Mouse (Mus musculus): Measurements from ENCODE around the gene Mkrn2. TPM values are rescaled to one million over a fixed set of nuclear protein-coding genes. Genes with fewer than 3 reads are reported as not detected.
A peak's percentile ranks its signal among the peaks of the same experiment; 100 is the strongest.

The Mkrn2 gene
- total RNA-seq, 1 experiment = 22.0 TPM

DNA sequence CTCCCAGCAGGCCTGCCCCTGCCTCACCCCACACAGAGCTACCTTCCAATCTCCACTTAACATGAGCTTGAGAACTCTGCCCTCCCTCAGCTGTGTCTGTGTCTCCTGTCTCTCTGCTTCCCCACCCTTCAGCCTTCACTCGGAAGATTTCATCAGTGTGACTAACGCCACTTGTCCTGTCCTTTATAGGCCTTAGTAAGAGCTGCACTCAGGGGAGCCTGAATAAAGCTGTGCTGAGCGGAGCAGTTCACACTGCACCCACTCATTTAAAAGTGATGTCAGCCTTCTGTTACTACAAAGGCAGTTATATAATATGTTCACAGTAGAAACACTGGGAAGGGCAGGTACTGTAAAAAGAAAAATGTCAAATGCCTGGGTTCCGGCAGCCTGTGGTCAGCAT lies 5.7 kb downstream of the Mkrn2 start:
- H3K9ac ChIP-seq (ENCODE audit: insufficient read depth, low read depth, low read length, poor library complexity, severe bottlenecking) = no peak overlapping the region

DNA sequence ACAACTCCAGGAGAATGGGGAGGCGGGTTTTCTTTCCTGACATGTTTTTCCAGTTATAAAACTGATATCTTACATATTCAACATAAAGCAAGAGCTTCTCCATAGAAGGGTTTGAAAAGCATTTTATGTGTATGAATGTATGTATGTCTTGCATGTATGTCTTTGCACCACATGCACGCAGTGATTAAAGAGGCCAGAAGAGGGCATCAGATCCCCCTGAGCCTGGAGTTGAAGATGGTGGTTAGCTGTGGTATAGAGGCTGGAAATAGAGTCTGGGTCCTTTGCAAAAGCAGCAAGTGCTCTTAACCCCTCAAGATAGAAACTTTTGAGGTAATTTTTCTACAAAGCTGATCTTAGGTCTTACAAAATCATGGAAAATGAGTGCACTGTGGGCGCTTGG lies 7.4 kb downstream of the Mkrn2 start:
- TF ChIP-seq ZNF384 (IDR thresholded peaks at IDR 0.05; ENCODE audit: low read depth, low read length) = no peak
- no peak for TF ChIP-seq HCFC1 (IDR thresholded peaks at IDR 0.05; ENCODE audit: borderline replicate concordance, insufficient read depth, low read length)
- TF ChIP-seq CHD2 (IDR thresholded peaks at IDR 0.05; ENCODE audit: low read depth, low read length) = no peak
- TF ChIP-seq MAFK (IDR thresholded peaks at IDR 0.05; ENCODE audit: insufficient read depth, low read depth, low read length) = no peak
- TF ChIP-seq ZC3H11A (IDR thresholded peaks at IDR 0.05; ENCODE audit: borderline replicate concordance, low read depth, low read length) = no peak; the same call in 1 of the 2 replicates
- peak; percentile 36 for DNase-seq (ENCODE audit: low read depth, low spot score)
- Histone ChIP-seq H3K9me3 (ENCODE audit: control insufficient read depth, insufficient read depth, low read depth, low read length) (no peaks in the 10 kb centered on the region), H3K4me1 (ENCODE audit: control insufficient read depth in 2 of 2, insufficient read depth in 2 of 2, low read length in 2 of 2, poor library complexity in 1 of 2) (no peaks in the 10 kb centered on the region), H3K4me3 (ENCODE audit: insufficient read depth in 1 of 2, low read depth in 1 of 2, low read length in 2 of 2, poor library complexity in 1 of 2, severe bottlenecking in 1 of 2) (no peak overlapping the region), H3K27ac (ENCODE audit: insufficient read depth, low read depth, low read length, poor library complexity, severe bottlenecking) (no peak overlapping the region), H3K36me3 (ENCODE audit: control insufficient read depth, insufficient read depth, low read length, poor library complexity, severe bottlenecking) (peaks cover 33% of the 10 kb centered on the region), H3K9ac (ENCODE audit: insufficient read depth, low read depth, low read length, poor library complexity, severe bottlenecking) (no peak overlapping the region)
- in situ Hi-C loops (cut with MboI; ENCODE audit: low sequenced_read_pairs in 2 of 2, unreplicated experiment in 2 of 2) = no loop called here

More for the DNA sequence above, 5.7 kb downstream of the Mkrn2 start:
- Histone ChIP-seq H3K27ac (ENCODE audit: insufficient read depth, low read depth, low read length, poor library complexity, severe bottlenecking) (no peak overlapping the region), H3K36me3 (ENCODE audit: control insufficient read depth, insufficient read depth, low read length, poor library complexity, severe bottlenecking) (peaks cover 18% of the 10 kb centered on the region; the same call in 1 of the 2 replicates), H3K4me1 (ENCODE audit: control insufficient read depth in 2 of 2, insufficient read depth in 2 of 2, low read length in 2 of 2, poor library complexity in 1 of 2) (peaks cover 0 to 4% of the 10 kb centered on the region in 2 experiments; a peak in 1 of 4 replicates), H3K9me3 (ENCODE audit: control insufficient read depth, insufficient read depth, low read depth, low read length) (no peaks in the 10 kb centered on the region), H3K4me3 (ENCODE audit: insufficient read depth in 1 of 2, low read depth in 1 of 2, low read length in 2 of 2, poor library complexity in 1 of 2, severe bottlenecking in 1 of 2) (no peak overlapping the region)
- TF ChIP-seq MAFK (IDR thresholded peaks at IDR 0.05; ENCODE audit: insufficient read depth, low read depth, low read length) (no peak), ZNF384 (IDR thresholded peaks at IDR 0.05; ENCODE audit: low read depth, low read length) (no peak), ZC3H11A (IDR thresholded peaks at IDR 0.05; ENCODE audit: borderline replicate concordance, low read depth, low read length) (no peak), HCFC1 (IDR thresholded peaks at IDR 0.05; ENCODE audit: borderline replicate concordance, insufficient read depth, low read length) (no peak), CHD2 (IDR thresholded peaks at IDR 0.05; ENCODE audit: low read depth, low read length) (no peak)
- no peak for DNase-seq (ENCODE audit: low read depth, low spot score)
- in situ Hi-C loops (cut with MboI; ENCODE audit: low sequenced_read_pairs in 2 of 2, unreplicated experiment in 2 of 2) = no loop called here

DNA sequence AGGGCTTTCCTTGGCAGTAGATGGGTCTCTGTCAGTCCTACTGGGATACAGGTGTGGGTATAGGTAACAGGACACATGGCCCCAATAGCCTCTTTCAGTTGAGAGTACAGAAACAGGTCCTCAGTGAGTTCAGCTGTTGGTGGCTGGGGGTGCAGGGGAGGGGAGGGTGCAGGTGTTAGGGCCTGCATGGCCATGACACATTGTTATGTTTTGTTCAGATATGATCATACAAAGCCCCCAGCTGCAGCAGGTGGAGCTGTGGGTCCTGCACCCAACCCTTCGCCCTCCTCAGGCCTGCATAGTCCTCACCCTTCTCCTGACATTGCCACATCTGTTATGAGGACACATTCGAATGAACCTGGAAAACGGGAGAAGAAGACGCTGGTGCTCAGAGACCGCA lies 8.6 kb downstream of the Mkrn2 start:
- in situ Hi-C loops (cut with MboI; ENCODE audit: low sequenced_read_pairs in 2 of 2, unreplicated experiment in 2 of 2) = no loop called here
- Histone ChIP-seq H3K27ac (ENCODE audit: insufficient read depth, low read depth, low read length, poor library complexity, severe bottlenecking) (no peak overlapping the region), H3K9me3 (ENCODE audit: control insufficient read depth, insufficient read depth, low read depth, low read length) (no peaks in the 10 kb centered on the region), H3K36me3 (ENCODE audit: control insufficient read depth, insufficient read depth, low read length, poor library complexity, severe bottlenecking) (peaks cover 39% of the 10 kb centered on the region), H3K4me3 (ENCODE audit: insufficient read depth in 1 of 2, low read depth in 1 of 2, low read length in 2 of 2, poor library complexity in 1 of 2, severe bottlenecking in 1 of 2) (no peak overlapping the region), H3K4me1 (ENCODE audit: control insufficient read depth in 2 of 2, insufficient read depth in 2 of 2, low read length in 2 of 2, poor library complexity in 1 of 2) (no peaks in the 10 kb centered on the region), H3K9ac (ENCODE audit: insufficient read depth, low read depth, low read length, poor library complexity, severe bottlenecking) (no peak overlapping the region)
- no peak for DNase-seq (ENCODE audit: low read depth, low spot score)
- TF ChIP-seq CHD2 (IDR thresholded peaks at IDR 0.05; ENCODE audit: low read depth, low read length) (no peak), MAFK (IDR thresholded peaks at IDR 0.05; ENCODE audit: insufficient read depth, low read depth, low read length) (no peak), ZC3H11A (IDR thresholded peaks at IDR 0.05; ENCODE audit: borderline replicate concordance, low read depth, low read length) (no peak), ZNF384 (IDR thresholded peaks at IDR 0.05; ENCODE audit: low read depth, low read length) (no peak), HCFC1 (IDR thresholded peaks at IDR 0.05; ENCODE audit: borderline replicate concordance, insufficient read depth, low read length) (no peak)

DNA sequence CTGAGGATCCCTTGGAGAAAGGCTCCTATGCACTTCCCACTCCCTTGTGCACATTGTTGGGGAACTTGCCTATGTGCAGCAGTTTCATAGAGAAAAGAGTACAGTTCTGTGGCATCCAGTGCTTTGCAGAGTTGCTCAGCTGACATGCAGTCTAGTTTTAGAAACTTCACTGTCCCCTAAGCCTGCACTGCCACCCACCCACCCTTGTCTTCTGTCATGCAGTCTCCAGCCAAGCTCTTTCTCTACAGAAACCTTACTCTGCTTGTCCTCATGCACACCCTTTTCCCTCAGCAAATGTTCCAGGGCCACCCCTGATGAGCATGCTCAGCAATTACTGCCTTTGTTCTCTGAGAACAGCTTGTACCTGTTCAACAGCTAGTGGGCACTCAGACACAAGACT lies 12.1 kb downstream of the Mkrn2 start:
- in situ Hi-C loops (cut with MboI; ENCODE audit: low sequenced_read_pairs in 2 of 2, unreplicated experiment in 2 of 2) = no loop called here
- Histone ChIP-seq H3K36me3 (ENCODE audit: control insufficient read depth, insufficient read depth, low read length, poor library complexity, severe bottlenecking) (peaks cover 63% of the 10 kb centered on the region), H3K9ac (ENCODE audit: insufficient read depth, low read depth, low read length, poor library complexity, severe bottlenecking) (no peak overlapping the region)

DNA sequence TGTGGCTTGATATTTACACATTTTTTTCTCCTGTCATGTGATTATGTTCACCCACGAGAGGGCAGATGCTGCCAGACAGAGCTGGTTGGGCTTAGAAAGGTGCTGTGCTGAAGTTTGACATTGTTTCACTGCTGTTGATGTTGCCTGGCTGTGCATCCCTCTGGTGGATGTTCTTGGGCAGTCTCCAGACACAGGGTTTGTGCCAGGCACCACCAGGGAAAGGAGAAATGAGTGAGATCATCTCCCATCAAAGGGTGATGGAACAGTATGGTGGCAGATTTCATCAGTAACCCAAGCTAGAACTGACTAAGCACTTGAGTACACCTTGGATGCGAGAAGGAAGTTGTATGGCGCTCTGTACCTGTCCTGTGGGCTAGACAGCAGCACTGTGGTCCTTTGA lies 14.3 kb downstream of the Mkrn2 start:
- Histone ChIP-seq H3K27ac (ENCODE audit: insufficient read depth, low read depth, low read length, poor library complexity, severe bottlenecking) (no peak overlapping the region), H3K4me3 (ENCODE audit: insufficient read depth in 1 of 2, low read depth in 1 of 2, low read length in 2 of 2, poor library complexity in 1 of 2, severe bottlenecking in 1 of 2) (no peak overlapping the region), H3K9ac (ENCODE audit: insufficient read depth, low read depth, low read length, poor library complexity, severe bottlenecking) (no peak overlapping the region), H3K4me1 (ENCODE audit: control insufficient read depth in 2 of 2, insufficient read depth in 2 of 2, low read length in 2 of 2, poor library complexity in 1 of 2) (no peaks in the 10 kb centered on the region), H3K9me3 (ENCODE audit: control insufficient read depth, insufficient read depth, low read depth, low read length) (no peaks in the 10 kb centered on the region), H3K36me3 (ENCODE audit: control insufficient read depth, insufficient read depth, low read length, poor library complexity, severe bottlenecking) (peaks cover 68% of the 10 kb centered on the region)
- in situ Hi-C loops (cut with MboI; ENCODE audit: low sequenced_read_pairs in 2 of 2, unreplicated experiment in 2 of 2) = no loop called here
- no peak for TF ChIP-seq CHD2 (IDR thresholded peaks at IDR 0.05; ENCODE audit: low read depth, low read length)
- TF ChIP-seq ZNF384 (IDR thresholded peaks at IDR 0.05; ENCODE audit: low read depth, low read length) = no peak
- no peak for DNase-seq (ENCODE audit: low read depth, low spot score)

More for the DNA sequence above, 12.1 kb downstream of the Mkrn2 start:
- no peak overlapping the region for H3K4me3 ChIP-seq (ENCODE audit: insufficient read depth in 1 of 2, low read depth in 1 of 2, low read length in 2 of 2, poor library complexity in 1 of 2, severe bottlenecking in 1 of 2)
- no peaks in the 10 kb centered on the region for H3K4me1 ChIP-seq (ENCODE audit: control insufficient read depth in 2 of 2, insufficient read depth in 2 of 2, low read length in 2 of 2, poor library complexity in 1 of 2)
- no peaks in the 10 kb centered on the region for H3K9me3 ChIP-seq (ENCODE audit: control insufficient read depth, insufficient read depth, low read depth, low read length)
- TF ChIP-seq ZNF384 (IDR thresholded peaks at IDR 0.05; ENCODE audit: low read depth, low read length) (no peak), CHD2 (IDR thresholded peaks at IDR 0.05; ENCODE audit: low read depth, low read length) (no peak), MAFK (IDR thresholded peaks at IDR 0.05; ENCODE audit: insufficient read depth, low read depth, low read length) (no peak), ZC3H11A (IDR thresholded peaks at IDR 0.05; ENCODE audit: borderline replicate concordance, low read depth, low read length) (no peak), HCFC1 (IDR thresholded peaks at IDR 0.05; ENCODE audit: borderline replicate concordance, insufficient read depth, low read length) (no peak)
- no peak for DNase-seq (ENCODE audit: low read depth, low spot score)
- no peak overlapping the region for H3K27ac ChIP-seq (ENCODE audit: insufficient read depth, low read depth, low read length, poor library complexity, severe bottlenecking)

All from ES-E14 (cell line).